Mouse (Mus musculus) gonadal fat pad, adult 2 months (tissue): ENCODE results near the gene Frem2. TPM values are rescaled to one million over a fixed set of nuclear protein-coding genes. Genes with fewer than 3 reads are reported as not detected.

ENCODE experiments used
- DNase-seq: peaks from one replicate; pipeline ENCODE4 v3.0.0-alpha.2; 2012; ENCODE audit warnings: low read depth
- polyA plus RNA-seq: library from polyadenylated mRNA; depleted of rRNA; stranded (reverse); fragments of >200 nt; gene quantifications from 2 replicates; pipeline ENCODE4 v1.2.3, GENCODE M21; 2012; rRNA removed

Gene Frem2
- 3.0 and 3.3 TPM in 2 replicates for polyA plus RNA-seq

DNA sequence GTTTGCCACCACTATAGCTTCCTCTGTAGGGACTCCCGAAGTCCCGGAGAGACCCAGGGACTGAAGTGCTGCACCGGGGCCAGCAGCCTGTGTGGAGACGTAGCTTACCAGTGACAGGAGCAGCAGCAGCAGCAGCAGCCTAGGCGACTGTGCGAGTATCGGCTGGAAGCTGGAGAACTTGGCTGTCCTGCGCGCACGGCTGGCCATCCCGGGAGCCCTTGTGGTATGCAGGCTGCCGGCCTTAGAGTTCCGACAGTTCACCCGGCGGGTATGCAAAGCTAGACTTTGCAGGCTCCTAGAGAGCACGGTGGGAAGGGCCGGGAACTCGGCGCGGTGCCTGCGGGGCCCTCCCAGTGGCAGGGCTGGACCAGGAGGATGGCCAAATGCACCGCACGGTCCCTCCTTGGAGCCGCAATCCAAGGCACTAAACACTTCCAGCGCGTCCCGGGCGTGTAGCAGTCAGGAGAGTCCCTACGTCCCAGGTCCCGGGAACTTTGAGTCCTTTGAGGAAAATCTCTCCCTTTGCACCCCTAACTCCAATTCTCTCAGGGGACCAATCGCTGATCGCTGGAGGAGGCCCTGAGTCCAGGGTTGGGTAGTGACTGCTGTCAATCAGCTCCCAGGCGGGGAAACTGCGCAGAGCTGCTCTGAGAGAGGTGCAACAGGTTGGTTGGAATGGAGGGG, at the start of gene Frem2:
TSS of gene Frem2 (minus strand) at position 478 of the 684 bp plus-strand sequence.
- no peak for DNase-seq

DNA sequence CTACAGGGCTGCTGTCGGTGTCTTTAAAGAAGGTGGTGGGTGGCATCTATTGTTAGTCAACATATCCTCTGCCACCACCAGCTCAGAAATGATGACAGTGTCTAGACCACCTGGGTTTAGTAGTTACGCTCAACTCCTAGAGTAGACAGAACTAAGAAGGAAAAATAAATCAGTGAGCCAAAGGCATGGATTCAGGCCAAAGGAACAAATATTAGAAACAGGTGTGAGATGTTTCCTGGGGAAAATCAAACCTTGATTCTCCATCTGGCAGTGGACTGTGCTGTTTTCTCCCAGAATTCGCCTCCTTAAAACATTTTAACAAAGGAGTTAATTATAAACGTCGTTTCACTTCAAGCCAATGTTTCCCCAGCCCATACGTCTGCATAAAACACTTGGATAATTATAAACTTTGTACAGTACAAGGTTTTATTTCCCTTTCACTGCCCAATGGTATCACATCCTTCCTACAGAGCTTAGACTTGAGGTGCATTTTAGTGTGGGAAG, 48.9 kb upstream of the Frem2 start:
- DNase-seq, result no peak

DNA sequence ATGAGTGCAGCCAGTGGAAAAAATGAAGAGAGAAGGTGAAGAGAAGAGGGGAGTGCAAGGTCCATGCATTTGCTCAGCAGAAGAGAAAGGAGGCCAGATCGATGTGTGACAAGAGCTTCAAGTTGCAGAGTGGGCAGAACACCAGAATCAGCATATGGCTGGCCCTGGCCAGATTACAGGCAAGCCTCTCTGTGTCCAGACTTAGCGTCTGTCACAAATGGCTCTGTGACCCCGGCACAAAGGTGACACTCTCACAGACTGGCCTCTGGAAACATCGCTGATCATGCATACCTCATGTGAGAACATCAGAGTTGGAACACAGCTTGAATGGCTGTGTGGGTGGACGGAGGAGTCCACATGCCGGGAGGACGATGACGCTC, 46.0 kb upstream of the Frem2 start:
- DNase-seq, result no peak

DNA sequence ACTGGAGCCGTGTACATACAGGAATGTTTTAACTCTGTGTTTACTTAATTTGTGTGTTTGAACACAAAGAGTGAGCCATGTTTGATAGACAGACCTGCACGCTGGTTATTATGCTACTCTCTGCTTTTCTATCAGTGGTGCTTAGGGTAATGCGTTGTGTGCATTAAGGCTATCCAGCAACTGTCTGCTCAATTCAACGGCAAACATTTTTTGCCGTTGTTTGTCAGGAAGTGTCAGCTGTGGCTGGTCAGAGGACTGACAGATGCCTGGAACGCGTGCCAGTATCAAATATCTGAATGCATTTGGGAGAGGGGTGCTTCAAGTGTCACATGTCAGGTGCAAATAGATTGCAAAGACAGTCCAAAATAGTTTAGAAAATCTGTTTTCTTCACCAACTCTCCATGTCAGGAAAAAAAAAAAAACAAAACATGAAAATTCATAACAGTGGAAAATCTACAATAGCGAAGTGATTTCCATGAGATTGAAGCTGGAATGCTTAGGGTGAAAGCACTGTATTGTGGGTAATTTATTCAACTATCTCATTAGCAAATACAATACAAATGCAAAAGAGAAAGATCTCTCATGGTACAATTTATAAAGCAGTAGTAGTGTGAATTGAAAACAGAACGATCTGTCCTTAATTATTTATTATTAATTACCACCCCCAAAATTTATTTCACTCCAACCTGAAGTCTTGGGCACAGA, 45.4 kb upstream of the Frem2 start:
- DNase-seq, result no peak

DNA sequence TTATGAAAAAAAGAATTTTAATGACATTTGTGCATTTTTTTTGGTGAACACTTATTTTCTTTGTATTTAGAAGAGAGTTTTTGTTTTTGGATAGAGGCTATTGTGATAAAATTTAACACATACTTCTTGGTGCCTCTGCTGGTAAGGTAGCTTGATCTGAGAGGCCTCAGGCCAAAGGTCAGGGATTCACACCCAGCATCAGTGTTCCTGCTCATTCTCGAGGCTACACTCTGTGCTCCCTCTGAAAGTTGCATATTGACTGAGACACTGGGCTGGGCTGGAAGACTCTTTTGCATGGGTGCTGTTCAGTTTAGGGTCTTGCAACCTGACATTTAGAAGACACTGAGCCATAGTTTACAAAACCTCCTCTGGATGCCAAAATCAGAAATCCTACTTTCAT, 44.8 kb upstream of the Frem2 start:
- DNase-seq, result no peak

DNA sequence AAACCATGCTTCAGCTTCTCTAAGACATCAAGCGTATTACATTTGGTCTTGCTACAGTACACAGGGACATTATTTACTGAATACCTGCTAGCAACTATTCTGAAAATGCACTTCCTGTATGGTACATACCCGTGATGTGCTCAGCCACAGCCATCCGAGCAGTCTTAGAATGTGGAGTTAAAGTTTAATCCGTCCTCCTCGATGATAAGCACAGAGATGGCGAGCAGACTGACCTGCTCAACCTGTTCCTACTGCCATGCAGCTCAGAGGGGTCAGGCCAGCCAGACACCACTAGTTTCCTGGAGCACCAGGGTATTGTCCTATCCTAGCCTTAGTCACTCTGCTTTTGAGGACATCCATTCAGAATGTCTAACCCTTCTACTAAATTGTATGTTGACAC, 30.6 kb upstream of the Frem2 start:
- no peak for DNase-seq

DNA sequence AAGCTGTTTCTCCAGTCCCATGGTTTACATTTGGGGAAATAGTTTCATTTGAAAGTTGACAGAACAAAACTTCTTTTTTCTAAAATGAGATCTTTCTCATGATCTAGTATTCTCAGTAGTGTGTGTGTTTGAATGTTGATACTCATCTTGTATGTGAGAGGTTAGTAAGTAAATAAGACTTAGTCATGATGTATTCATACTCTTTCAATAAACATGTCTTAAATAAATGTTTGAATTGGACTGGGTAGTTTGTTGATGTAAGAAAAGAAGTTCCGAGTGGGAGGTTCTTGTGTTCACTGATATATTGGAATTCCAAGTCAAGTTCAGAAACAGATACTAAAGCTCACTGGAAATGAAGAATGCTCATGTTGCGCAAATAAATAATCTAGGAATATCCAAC, 25.1 kb upstream of the Frem2 start:
- no peak for DNase-seq

DNA sequence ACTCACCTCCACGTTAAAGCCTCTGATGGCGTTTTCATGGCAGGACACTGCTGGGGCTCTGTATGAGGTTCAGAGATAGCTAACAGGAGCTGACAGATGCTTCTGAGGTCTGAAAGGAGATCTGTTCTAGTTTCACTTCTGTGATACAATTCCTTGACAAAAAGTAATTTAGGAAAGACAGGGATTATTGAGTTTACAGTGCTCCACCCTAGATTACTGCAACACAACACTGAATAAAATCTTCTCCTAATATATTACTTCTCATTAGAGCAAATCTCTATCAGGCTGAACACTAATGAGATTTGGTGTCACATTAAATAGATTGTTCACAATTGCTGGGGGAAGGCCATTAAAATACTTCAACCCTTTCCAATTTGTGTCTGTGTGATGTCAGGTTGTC, 23.7 kb upstream of the Frem2 start:
- DNase-seq, result no peak

DNA sequence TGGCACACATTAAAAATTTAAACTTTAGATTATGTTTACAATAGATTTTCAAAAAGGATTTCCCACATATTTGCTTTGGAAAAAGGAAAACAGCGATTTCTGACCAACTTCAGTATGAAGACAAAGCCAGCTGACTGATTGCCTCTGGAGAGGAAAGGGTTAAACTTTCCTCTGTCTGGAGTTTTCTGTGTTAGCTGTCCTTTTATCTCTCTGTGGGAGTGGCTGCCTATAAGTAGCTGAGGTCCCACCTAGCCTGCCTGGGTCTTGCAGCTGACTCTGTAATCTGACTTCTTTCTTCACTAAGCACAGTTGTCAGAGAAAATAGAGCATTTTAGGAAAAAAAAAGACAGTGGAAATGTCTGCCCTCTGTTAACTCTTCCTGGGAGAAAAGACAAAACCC, 17.1 kb upstream of the Frem2 start:
- no peak for DNase-seq

DNA sequence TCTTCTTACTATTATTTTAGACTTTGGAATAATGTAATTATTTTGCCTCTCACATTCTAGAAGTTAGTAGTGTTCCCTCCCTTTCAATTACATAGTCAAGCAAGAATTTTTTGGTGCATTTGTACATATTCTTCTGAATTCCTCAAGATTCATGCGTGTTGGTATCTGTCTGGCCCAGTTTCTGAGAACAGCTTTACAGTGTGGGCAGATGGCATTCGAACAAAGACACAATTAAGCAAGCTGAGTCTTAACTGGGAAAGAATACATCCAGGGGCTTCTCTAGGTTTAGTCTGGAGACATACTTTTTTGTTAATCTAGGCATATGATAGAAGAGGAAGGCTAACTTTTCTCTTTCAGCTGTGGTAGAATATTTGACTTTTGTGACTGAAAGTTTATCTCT, 12.6 kb upstream of the Frem2 start:
- DNase-seq, result no peak

DNA sequence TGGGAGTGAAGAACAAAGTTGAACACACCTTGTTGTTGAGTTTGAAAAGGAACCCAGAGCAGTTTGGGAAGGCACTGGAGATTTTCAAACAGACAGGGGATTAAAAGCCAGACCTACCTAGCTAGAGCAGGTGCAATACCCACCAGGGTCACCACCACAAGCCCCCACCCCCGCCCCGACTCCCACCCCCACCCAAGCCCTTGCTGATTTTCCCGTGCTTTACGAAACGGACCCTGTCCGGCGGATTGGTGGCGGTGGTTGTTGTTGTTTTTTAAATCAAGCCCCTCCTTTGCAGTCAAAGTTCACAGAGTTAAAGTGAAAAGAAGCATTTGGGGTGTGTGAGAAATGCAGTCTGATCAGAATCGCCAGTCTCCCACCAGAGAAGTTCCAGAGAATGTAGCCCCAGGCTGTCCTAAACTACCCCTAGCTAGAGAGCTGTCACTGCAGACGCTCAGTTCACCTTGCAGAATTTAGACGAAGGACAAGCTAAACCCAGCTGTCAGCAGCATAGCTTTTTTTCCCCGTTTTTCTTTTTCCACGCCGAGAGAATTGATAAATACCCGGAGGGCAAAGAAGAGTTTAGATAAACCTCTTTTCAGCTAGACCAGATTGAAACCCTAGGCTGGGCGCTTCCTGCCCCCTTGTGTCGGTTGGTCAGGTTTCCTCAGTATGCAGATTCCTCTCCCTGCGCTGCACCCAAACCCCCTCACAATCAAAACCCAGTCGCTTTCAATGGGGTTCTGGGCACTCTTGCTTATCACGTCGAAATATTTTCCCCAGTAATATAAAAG, 784 bp upstream of the Frem2 start:
- DNase-seq, result no peak

DNA sequence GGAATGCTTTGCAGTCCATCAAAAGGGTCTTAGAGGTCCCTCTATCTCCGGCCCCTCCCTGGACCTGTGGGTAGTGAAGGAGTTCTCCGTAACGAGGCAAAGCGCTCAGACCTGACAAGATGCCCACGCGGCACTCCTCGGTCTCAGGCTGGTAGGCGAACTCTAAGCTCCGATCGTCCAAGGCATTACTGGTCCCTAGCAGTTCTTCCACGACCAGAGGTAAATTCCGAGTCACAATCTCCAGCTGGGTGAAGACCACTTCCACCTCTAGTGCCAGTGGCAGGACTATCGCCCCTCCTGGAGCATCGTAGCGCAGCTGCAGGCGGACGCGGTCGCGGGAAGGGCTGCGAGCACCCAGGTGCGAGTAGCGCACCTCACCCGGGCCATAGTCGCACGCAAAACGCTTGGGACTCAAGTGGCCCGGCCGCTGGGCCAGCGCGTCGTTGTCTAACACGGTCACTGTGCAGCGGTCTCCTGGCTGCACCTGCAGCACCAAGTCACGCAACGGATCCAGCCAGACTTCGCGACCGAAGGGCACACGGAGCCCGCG, 752 bp downstream of the Frem2 start:
- no peak for DNase-seq

DNA sequence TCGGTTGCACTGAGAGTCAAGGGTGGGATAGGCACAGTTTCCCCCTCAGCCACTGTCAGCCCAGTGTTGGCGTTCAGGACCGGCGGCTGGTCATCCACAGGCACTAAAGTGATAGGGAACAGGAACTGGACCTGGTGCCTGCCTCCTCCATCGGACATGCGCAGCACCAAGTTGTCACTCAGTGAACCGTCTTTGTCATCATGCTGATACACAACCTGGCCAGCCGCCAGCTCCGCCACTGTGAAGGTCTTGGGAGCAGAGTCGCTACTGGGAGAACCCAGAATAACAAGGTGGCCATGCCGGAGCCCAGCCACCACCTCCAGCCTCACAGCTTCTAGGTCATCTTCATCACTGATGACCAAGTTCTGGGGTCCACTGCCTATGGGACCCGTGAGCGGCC, 1.8 kb downstream of the Frem2 start:
- DNase-seq, result no peak

DNA sequence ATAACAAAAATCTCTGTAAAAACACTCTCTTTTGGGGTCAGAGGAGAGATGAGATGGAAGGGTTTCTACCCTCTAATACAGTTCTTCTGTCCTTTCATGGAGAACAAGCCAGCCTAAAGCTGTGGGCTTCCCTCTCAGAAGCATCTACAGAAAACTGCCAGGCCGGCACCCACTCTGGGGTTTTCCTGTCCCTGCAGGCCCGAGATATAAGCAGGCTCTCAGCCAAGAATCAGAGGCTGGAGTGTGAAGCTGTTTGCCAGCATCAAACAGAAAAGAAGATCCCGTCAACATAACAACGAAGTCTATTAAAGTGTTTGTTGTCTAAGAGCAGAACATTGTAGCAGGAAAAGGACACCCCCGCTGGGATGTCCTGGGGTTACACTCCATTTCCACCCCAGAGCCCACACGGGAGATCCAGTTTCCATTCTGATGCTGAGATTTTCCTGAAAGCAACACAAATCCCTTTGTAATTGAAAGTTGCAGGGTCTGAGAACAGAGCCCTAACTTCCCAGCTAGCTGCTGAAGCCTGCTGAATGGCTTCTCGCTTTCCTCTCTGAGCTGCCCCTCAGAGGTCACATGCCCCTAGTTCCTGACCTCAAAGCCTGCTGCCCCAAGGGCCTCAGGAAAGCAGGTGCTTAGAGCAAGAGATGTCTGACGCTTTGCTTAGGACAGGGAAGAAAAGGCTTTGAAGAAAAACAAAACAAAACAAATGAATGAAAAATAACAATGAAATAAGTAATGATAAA, 7.0 kb downstream of the Frem2 start:
- no peak for DNase-seq

DNA sequence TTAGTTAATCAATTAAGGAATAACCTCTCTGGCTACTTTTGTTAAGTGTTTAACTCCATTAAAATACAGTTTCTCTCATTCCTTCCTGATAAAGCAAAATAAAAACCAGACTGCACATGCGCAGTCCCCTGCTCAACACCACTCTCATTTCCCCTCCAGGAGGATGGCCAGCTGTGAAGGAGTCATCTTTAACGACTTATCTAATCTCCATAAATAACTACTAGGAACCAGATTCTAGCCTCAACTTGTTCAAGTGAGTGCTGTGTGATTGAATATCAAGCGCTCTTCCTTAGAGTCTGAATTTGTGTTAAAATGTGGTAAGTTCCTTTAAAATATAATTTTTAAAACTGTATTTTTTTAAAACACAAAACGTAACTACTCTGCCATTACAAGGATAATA, 7.7 kb downstream of the Frem2 start:
- no peak for DNase-seq

DNA sequence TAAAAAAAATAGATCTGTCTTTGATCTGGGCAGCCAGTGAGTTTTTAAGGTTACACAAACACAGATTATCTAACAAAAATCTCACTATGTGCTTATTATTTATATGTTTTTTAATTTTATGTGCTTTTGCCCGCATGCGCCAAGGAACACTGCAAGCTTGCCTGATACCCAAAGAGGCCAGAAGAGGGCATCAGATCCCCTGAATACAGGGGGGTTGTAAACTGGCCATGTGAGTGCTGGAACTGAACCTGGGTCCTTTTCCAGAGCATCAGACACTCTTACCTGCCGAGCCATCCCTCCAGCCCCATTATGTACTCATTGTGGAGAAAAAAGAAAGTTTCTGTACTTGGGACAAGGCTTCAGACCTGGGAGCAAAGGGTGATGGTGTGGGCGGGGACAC, 8.3 kb downstream of the Frem2 start:
- no peak for DNase-seq

DNA sequence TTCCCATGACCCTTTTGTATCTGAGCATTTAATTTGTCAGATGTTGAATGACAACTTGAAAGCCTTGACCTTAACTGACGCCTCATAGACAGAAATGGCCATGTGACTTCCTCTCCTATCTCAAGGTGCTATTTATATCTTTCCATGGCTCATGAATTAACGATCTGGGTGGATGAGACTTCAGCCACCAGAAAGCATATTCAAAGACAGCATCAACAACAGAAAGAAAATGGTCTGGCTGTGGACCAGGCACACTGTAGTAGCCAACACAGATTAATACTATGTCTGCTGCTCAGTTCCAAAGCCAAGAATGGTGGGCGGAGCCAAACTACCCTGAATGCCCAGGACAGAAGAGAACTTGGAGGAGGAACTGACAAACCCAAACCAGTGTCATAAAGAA, 21.2 kb downstream of the Frem2 start:
- no peak for DNase-seq

DNA sequence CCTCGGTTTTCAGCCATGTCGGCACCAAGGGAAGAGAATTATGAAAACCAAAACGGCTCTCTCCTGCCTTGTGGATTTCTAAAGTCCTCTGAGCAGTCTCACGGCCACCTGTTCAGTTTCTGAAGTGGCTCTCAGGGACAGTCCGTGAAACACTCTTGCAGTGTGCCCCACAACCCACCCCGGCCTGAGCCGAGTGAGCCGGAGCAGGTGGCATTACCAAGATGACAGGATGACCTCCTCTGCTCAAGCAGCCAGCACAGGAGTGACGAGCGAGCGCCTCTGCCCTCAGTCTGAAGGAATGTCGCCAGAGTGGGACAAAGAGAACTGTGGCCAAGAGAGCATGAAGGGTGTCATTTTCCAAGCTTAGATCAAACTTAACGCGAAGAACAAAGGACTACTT, 26.0 kb downstream of the Frem2 start:
- DNase-seq, result no peak

DNA sequence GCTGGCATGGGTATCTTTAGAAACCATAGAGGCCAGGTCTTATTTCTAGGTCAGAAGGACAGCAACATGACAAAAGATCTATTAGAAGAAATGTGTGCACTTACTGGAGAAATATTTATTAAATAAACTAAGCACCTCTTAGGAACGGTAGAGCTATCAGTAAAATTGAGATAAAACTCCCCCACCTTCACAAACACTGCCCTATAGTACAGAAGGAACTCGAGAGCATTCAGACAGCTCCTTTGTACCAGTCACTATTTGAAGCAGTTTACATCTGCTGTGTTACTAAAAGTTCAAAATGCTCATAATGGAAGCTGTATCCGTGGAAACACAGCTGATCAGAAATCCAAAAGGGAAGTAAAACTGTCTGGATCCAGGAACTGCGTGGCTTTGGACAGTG, 26.5 kb downstream of the Frem2 start:
- no peak for DNase-seq

DNA sequence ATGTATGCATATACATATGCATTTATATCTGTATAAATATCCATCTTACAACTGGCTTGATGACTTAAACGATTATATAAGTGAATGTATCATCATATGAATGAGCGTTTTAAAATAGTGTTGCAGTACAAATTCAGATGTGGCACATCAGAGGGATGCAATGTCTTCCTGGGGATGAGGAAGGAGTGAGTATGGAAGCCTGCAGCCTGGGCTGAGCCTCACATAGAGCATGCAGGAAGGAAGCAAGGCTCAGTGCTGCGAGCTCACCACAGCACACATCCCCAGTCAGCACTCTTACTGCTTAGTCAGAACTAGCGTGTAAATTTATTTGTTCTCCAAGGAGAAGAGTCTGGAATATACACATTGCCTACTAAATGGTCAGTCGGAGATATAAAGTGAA, 27.2 kb downstream of the Frem2 start:
- no peak for DNase-seq

DNA sequence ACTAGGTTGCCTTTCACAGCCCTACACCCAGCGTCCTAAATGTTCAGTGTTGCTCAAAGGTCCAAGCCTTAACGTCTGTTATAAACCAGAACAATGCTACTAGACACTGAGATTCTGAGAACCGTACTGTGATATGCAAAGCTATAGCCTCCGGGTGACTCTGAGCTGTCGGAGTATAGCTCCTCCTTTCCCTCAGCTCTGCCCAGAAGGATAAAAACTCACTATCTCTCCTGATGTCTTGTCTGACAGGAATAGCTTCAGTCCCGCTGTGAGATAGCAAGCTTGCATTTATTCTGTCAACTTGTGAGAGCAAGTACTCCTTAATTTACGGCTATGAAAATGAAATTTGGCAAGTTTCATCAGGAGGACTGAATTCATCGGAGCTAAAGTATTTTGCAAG, 33.9 kb downstream of the Frem2 start:
- no peak for DNase-seq

DNA sequence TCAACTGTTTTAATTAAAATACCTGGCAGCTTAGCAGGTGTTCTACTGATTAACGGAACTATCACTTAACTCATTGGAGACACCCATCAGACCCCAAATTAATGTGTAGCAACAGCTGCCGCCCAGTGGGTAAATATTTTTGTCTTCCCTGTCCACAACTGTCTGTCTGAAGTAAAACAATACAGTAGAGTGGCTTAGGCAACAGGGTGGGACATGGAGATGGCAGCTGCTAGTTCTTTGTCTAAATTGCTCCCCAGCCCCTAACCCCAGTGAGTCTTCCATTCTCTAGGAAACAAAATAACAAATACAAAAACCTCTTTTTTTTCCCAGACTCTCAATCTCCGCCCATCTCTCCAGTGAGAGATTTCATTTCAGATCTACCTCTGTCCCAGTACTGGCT, 36.2 kb downstream of the Frem2 start:
- no peak for DNase-seq
